Mouse (Mus musculus): Measurements from ENCODE around the gene Slc39a7. TPM values are rescaled to one million over a fixed set of nuclear protein-coding genes. Genes with fewer than 3 reads are reported as not detected.

The Slc39a7 gene
- total RNA-seq, 2 experiments from 2014 or later = 97.7 to 98.9 TPM

DNA sequence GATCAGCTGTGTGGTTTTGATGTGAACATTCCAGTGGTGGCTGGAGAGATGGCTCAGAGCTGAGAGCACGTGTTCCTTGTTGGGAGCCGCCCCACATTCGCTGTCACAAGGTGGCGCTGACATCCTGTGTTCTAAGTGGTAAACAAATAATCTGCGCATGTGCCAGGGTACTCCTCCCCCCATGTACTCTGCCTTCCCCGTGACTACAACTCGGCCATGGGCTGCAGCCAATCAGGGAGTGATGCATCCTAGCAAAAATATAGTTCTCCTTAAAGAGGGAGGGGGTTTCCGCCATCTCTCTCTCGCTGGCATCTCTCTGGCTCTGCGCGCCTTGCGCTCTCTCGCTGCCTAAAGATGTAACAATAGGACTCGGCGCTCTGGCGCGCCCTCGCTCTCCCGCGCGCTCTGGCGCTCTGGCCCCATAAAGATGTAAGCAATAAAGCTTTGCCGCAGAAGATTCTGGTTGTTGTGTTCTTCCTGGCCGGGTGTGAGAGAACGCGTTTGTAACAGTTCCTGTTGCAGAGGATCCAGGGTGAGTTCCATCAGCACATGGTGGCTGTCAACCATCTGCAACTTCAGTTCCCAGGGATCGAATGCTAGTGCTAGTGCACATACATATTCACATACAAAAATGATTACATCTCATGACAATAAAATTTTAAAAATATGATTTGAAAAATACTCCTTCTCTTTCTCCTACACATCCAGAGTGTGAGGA lies 50.1 kb downstream of the Slc39a7 start:
- peak; percentile 84 to 90 for DNase-seq (ENCODE audit: low spot score in 2 of 2)
- TF ChIP-seq CTCF (conservative IDR thresholded peaks at IDR 0.05) = peak; percentile 62
- Histone ChIP-seq H3K4me3 (peak overlapping the region; percentile 61), H3K27ac (peak overlapping the region; percentile 91)

GRCm38 (mm10) chr17:33980181-33981035 lies 51.1 kb downstream of the Slc39a7 start:
- no peak for TF ChIP-seq CTCF (conservative IDR thresholded peaks at IDR 0.05)
- Histone ChIP-seq H3K27ac (peak overlapping the region; percentile 71; the same call in 1 of the 2 replicates), H3K4me3 (no peak overlapping the region)
- DNase-seq (ENCODE audit: low spot score in 2 of 2) = no peak

GRCm38 (mm10) chr17:33979512-33980050 lies 51.9 kb downstream of the Slc39a7 start:
- H3K4me3 ChIP-seq = no peak overlapping the region

DNA sequence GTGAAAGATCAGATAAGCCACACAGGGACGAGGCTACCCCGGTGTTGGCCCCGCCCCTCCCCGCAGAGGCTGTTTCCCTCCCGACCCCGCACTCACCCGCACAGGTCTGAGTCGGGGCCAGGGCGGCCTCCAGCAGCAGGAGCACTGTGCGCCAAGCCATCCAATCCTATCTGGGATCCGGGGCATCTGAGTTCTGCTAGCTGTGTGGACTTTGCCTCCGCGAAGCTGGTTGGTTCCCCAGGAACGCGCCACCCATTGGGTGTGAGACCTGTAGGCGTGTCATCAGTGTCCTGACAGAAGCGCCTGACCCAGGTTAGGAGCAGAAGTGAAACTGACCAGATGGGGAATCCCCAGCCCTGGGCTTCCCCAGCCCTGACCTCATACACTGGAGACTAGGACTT lies 52.9 kb downstream of the Slc39a7 start:
- no peak for DNase-seq (ENCODE audit: low spot score in 2 of 2)
- Histone ChIP-seq H3K27ac (0 out of 2 replicates have a peak overlapping the region, but pooled peaks have one; percentile 7), H3K4me3 (peak overlapping the region; percentile 51)
- no peak for TF ChIP-seq CTCF (conservative IDR thresholded peaks at IDR 0.05)

More at GRCm38 (mm10) chr17:33979512-33980050, 51.9 kb downstream of the Slc39a7 start:
- H3K27ac ChIP-seq = no peak overlapping the region
- DNase-seq (ENCODE audit: low spot score in 2 of 2) = no peak
- TF ChIP-seq CTCF (conservative IDR thresholded peaks at IDR 0.05) = no peak

Small RNA genes lying within 50 kb of the gene (microRNA-seq; reads per million reads assigned to microRNA genes)
- 0 reads per million in 2 experiments for gene Mir219a-1
- gene Mir219c = 0 reads per million in 2 experiments

Other genes starting within 250 kb of the Slc39a7 start
- gene Angptl4, start 249.9 kb downstream of the Slc39a7 start, total RNA-seq (2021) = 1 to 10 TPM; 4.1 to 4.2 TPM
- 10 to 100 TPM; 35.2 to 40.6 TPM for gene Kank3, start 221.2 kb downstream of the Slc39a7 start, total RNA-seq (2021)
- 100 to 1,000 TPM; 723 to 770 TPM for gene Rps28, start 207.1 kb downstream of the Slc39a7 start, total RNA-seq (2021)
- gene Ndufa7, start 207.1 kb downstream of the Slc39a7 start, total RNA-seq (2021) = 100 to 1,000 TPM; 207 to 208 TPM
- 10 to 100 TPM; 22.6 to 25.0 TPM for gene Cd320, start 188.6 kb downstream of the Slc39a7 start, total RNA-seq (2021)
- not detected for gene Gm7029, start 157.8 kb downstream of the Slc39a7 start, total RNA-seq (2021)
- 1 to 10 TPM; 1.8 to 3.0 TPM for gene Kifc1, start 141.0 kb downstream of the Slc39a7 start, total RNA-seq (2021)
- under 1 TPM; 0.61 to 0.64 TPM for gene Platr17, start 126.5 kb downstream of the Slc39a7 start, total RNA-seq (2021)
- 10 to 100 TPM; 26.1 to 32.9 TPM for gene Daxx, start 122.3 kb downstream of the Slc39a7 start, total RNA-seq (2021)
- 10 to 100 TPM; 30.2 to 40.1 TPM for gene Tapbp, start 115.8 kb downstream of the Slc39a7 start, total RNA-seq (2021)
- 10 to 100 TPM; 31.4 to 31.8 TPM for gene Zbtb22, start 115.8 kb downstream of the Slc39a7 start, total RNA-seq (2021)
- 10 to 100 TPM; 68.9 to 76.4 TPM for gene Rgl2, start 102.1 kb downstream of the Slc39a7 start, total RNA-seq (2021)
- gene Pfdn6, start 91.3 kb downstream of the Slc39a7 start, total RNA-seq (2021) = 10 to 100 TPM; 86.5 to 97.4 TPM
- 10 to 100 TPM; 14.5 to 18.9 TPM for gene Wdr46, start 91.0 kb downstream of the Slc39a7 start, total RNA-seq (2021)
- gene B3galt4, start 80.2 kb downstream of the Slc39a7 start, total RNA-seq (2021) = 1 to 10 TPM; 6.3 TPM
- 10 to 100 TPM; 84.3 to 92.5 TPM for gene Vps52, start 75.9 kb downstream of the Slc39a7 start, total RNA-seq (2021)
- 100 to 1,000 TPM; 310 to 336 TPM for gene Rps18, start 75.7 kb downstream of the Slc39a7 start, total RNA-seq (2021)
- gene H2-K1, start 31.3 kb downstream of the Slc39a7 start, total RNA-seq (2021) = 10 to 100 TPM; 20.7 to 22.5 TPM
- 10 to 100 TPM; 39.6 to 45.2 TPM for gene Ring1, start 7.0 kb downstream of the Slc39a7 start, total RNA-seq (2021)
- 10 to 100 TPM; 55.6 to 59.5 TPM for gene H2-Ke6, start 3.6 kb downstream of the Slc39a7 start, total RNA-seq (2021)
- gene Rxrb, start 130 bp upstream of the Slc39a7 start, total RNA-seq (2021) = 10 to 100 TPM; 80.6 to 85.5 TPM
- 10 to 100 TPM; 18.9 to 23.1 TPM for gene Col11a2, start 7.8 kb upstream of the Slc39a7 start, total RNA-seq (2021)
- under 1 TPM in 1 of 2 experiments, not detected in 1; 0.44 TPM for gene H2-Oa, start 60.7 kb upstream of the Slc39a7 start, total RNA-seq (2021)
- gene H2-DMa, start 87.9 kb upstream of the Slc39a7 start, total RNA-seq (2021) = 10 to 100 TPM; 26.2 to 33.1 TPM
- 100 to 1,000 TPM; 196 to 200 TPM for gene Brd2, start 91.0 kb upstream of the Slc39a7 start, total RNA-seq (2021)
- under 1 TPM; 0.77 to 0.96 TPM for gene H2-DMb2, start 111.6 kb upstream of the Slc39a7 start, total RNA-seq (2021)
- 1 to 10 TPM; 1.8 to 2.5 TPM for gene H2-DMb1, start 121.4 kb upstream of the Slc39a7 start, total RNA-seq (2021)
- 1 to 10 TPM; 3.3 to 3.4 TPM for gene Tap1, start 155.9 kb upstream of the Slc39a7 start, total RNA-seq (2021)
- gene Psmb9, start 156.1 kb upstream of the Slc39a7 start, total RNA-seq (2021) = 1 to 10 TPM; 2.1 to 3.6 TPM
- 1 to 10 TPM; 2.7 TPM for gene Psmb8, start 166.0 kb upstream of the Slc39a7 start, total RNA-seq (2021)
- 1 to 10 TPM; 7.8 to 9.3 TPM for gene Tap2, start 171.8 kb upstream of the Slc39a7 start, total RNA-seq (2021)
- under 1 TPM in 1 of 2 experiments, not detected in 1; 0.17 TPM for gene H2-Ob, start 207.2 kb upstream of the Slc39a7 start, total RNA-seq (2021)
- 1 to 10 TPM; 1.7 to 1.8 TPM for gene H2-Ab1, start 226.0 kb upstream of the Slc39a7 start, total RNA-seq (2021)